Mouse (Mus musculus): Measurements from ENCODE around the gene Ccdc14. TPM values are rescaled to one million over a fixed set of nuclear protein-coding genes. Genes with fewer than 3 reads are reported as not detected.
"Not testable (repeated sequence)": the region's sequence is repeated elsewhere in the genome, so short reads cannot be mapped to it uniquely, and the experiment has no call there.

Gene Ccdc14
- total RNA-seq (2017): 11.4 and 16.5 TPM in 2 replicates

DNA sequence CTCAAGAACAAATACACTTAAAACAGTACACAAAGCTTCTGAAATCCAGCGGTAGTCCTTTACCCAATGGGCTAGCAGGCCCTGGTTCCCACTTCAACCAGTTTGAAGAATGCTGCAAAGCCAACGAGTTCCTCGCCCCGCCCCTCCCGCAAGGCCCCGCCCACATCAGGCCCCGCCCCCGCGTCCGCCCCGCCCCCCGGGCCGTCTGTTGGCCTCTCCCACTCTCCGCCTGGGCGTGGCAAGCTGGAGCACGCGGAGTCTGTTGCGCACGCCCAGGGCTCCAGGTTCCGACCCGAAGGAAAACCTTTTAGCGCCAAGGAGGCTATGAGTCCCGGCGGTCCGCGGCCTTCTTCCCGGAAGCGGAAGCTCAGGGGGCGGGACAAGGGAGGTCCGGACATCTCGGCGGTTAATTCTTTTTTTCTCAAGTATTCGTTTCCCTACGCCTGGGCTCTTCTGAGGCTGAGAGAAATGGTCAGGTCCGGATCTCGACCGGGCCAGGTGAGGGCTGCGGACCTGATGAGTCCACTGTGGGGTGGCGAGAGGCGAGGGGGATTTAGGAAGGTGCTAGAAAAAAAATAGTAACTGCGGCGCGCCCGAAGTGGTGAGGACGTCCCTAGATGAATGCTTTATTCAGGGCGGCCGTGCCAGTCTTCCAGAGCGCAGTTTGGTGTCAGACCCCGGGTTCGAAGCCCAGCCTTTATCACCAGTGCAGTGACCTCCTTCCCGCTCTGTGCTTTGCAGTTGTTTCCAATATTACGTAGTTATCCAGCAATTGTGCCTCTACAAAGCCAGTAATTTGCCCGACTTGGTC lies at the start of gene Ccdc14:
Gene Ccdc14, plus strand, starts transcription at position 283 of the 811 bp plus-strand sequence.
- peak; percentile 97 to 100 for ATAC-seq (replicated peaks in 1 of 2; ENCODE audit: insufficient read depth in 1 of 2, low FRiP score in 2 of 2, low TSS enrichment in 1 of 2, low read depth in 1 of 2, poor library complexity in 2 of 2, severe bottlenecking in 2 of 2)

DNA sequence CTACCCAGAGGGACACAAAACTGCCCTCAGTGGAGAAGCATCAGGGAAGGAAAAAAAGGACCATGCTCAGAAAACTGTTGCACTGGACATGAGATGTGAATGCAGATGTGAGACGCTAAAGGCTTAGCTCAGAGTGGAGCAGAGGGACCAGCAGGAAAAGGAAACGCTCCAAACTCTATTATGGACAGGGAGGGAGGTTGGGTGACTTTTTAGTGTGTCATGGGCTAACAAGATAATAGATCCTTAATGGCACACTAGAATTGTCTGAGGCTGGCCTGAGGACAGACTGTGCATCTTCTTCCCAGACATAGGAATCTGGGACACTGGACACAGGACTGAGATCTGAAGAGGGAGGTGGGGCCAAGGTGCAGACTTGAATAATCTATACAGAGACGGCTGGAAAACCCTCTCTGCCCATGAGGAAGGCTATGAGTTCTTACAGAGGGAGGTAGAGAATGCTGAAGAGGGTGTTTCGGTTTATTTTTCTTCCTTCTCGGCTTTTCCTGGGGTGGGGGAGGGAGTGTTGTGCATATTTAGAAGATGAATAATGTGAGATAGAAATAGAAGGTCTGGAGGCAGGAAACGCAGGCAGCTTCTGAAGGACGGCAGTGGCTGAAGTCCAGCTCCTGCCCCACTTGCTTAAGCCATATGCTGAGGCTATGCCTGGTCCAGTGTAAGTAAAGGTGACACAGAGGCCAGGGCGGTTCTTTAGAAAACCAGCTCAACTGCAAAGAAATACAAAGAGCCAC lies 46.7 kb upstream of the Ccdc14 start:
- no peak for ATAC-seq (replicated peaks in 1 of 2; ENCODE audit: insufficient read depth in 1 of 2, low FRiP score in 2 of 2, low TSS enrichment in 1 of 2, low read depth in 1 of 2, poor library complexity in 2 of 2, severe bottlenecking in 2 of 2)

DNA sequence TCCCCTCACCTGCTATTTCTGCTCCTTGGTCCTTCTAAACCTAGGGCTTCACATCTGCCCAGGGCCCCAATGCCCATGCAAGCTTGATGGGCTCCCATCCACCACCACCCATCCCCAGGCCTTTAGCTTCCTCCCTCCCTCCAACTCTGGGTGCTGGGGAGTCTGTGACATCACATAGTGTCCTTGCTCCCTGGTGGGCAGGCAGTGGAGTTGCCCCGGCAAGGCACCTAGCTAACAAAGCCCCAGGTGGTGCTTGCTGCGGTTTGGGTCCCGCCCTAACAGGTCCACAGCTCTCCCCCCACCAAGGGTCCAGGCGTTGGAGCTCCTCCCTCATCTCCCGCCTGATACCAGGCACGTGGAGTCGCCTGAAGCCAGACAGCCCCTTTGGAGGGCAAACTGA lies 40.8 kb upstream of the Ccdc14 start, which contains the start of gene Ropn1:
Gene Ropn1, plus strand, starts transcription at position 301 of the 400 bp plus-strand sequence.
- ATAC-seq (replicated peaks in 1 of 2; ENCODE audit: insufficient read depth in 1 of 2, low FRiP score in 2 of 2, low TSS enrichment in 1 of 2, low read depth in 1 of 2, poor library complexity in 2 of 2, severe bottlenecking in 2 of 2): no peak

DNA sequence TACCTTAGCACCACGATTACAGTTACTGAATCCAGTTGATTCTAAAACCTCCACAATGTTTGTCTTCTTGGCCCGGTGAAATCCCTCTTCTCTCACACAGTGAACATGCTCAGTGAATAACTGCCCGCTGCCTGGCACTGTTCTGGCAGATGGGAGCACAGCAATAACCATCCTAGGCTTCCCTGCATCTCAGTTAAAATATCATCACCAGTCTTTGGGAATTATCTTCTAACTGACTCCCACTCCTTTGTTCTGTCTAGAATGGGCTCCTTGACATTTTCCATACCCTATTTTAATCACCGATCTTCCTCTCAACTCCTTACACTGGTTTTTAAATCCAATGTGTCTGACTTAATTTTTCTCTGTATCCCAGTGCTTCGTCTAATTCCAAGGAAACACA lies 37.4 kb upstream of the Ccdc14 start:
- ATAC-seq (replicated peaks in 1 of 2; ENCODE audit: insufficient read depth in 1 of 2, low FRiP score in 2 of 2, low TSS enrichment in 1 of 2, low read depth in 1 of 2, poor library complexity in 2 of 2, severe bottlenecking in 2 of 2): no peak

DNA sequence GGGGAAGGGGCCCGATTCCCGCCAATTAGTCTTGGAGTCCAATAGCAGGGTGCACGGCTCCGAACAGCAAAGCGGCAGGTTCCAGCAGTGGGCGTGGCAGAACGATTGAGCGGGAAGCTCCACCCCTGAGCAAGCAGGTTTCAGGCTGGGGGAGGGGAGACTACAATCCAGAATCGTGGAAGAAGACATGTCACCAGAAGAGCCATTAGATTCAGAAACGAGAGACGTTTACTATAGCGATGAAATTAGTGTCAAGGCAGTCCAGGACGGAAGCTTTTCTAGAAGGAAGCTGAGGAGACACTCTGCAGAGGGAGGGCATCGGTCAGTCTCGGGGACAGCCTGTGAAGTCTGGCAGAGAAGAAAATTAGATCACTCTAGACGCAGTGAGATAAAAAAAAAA lies 32.9 kb upstream of the Ccdc14 start:
- not testable (repeated sequence) for ATAC-seq (replicated peaks in 1 of 2; ENCODE audit: insufficient read depth in 1 of 2, low FRiP score in 2 of 2, low TSS enrichment in 1 of 2, low read depth in 1 of 2, poor library complexity in 2 of 2, severe bottlenecking in 2 of 2)

DNA sequence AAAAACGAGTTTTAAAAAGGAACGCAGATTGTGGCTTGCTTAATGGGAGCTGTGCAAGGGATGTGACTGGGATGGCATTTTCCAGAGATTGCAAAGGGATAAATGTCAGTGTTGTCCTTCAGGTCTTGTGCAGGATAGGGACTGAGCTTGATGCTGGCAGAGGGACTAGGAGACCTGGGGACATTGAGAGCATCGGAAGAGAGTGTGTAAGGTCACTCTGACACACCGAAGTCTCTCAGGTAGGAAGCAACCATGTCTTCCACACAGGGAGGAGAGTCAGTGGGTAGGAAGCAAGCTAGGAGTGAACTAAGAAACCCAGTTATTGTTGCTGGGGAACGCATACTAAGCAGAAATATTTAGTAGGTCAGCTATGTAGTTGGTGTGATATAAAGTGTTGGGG lies 32.4 kb upstream of the Ccdc14 start:
- ATAC-seq (replicated peaks in 1 of 2; ENCODE audit: insufficient read depth in 1 of 2, low FRiP score in 2 of 2, low TSS enrichment in 1 of 2, low read depth in 1 of 2, poor library complexity in 2 of 2, severe bottlenecking in 2 of 2): no peak

DNA sequence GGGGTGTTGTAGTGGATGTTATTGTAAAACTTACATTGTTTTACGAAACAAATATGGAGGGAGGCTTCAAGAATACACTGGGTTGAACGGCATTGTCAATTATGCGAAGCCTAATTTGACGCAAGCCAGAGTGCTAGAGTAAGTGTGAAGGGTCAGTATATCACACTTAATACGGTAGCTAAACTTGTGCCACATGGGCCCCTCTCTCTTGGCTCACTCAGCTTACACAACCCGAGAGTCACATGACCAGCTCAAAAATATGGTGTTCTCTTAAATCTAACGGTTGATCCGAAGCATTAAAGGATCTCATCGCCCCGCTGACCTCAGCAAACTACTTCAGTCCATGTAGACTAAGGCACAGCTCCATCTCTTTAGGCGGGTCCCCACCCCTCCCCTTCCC lies 32.0 kb upstream of the Ccdc14 start:
- ATAC-seq (replicated peaks in 1 of 2; ENCODE audit: insufficient read depth in 1 of 2, low FRiP score in 2 of 2, low TSS enrichment in 1 of 2, low read depth in 1 of 2, poor library complexity in 2 of 2, severe bottlenecking in 2 of 2): no peak

DNA sequence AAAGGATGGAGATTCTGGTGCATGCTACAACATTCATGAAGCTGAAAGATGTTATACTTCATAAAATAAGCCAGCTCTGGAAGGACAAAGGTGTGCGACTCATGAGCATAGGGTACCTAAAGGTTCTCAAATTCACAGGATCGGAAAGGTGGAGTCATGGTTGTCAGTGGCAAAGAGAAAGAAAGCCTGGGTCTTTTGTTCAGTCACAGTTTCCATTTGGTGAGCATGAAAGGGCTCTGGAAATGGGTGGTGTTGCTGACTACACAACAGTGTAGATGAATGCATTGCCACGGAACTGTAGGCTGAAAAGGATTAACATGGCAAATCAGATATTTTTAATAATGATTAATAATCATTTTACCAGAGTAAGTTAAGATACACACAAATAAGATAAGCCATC lies 25.9 kb upstream of the Ccdc14 start:
- no peak for ATAC-seq (replicated peaks in 1 of 2; ENCODE audit: insufficient read depth in 1 of 2, low FRiP score in 2 of 2, low TSS enrichment in 1 of 2, low read depth in 1 of 2, poor library complexity in 2 of 2, severe bottlenecking in 2 of 2)

DNA sequence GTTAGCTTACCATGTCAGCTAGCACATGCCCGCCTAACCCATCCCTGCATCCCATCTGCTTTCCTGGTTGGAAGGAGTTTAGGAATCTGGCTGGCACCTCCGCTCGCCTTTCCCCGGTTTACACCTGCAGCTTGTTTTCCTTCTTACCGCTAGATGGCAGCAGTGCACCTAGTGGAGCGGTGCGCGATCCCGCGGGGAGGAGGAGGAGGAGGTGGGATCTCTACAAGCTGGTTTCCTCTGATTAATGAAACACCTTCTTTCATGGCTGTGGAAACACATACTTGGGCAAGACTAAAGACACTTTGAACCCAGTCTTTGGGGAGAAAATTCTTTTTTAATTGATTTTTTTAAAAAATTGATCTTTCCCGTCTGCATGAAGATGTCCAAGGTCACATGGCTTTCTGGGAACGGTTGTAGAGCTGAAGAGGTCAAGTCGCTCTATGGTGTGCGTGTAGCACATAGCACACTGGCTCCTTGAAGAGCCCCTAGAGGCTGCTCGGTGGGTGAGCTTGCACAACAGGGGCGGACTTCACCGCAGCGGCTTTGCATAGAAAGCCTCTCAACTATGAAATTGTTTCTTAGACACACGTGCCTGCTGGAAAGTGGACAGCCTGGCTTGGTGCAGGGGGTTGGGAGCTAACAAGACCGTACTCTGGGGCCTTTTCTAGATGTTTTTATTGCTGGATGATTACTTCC lies 23.2 kb upstream of the Ccdc14 start:
- ATAC-seq (replicated peaks in 1 of 2; ENCODE audit: insufficient read depth in 1 of 2, low FRiP score in 2 of 2, low TSS enrichment in 1 of 2, low read depth in 1 of 2, poor library complexity in 2 of 2, severe bottlenecking in 2 of 2): peak; percentile 83 to 96

DNA sequence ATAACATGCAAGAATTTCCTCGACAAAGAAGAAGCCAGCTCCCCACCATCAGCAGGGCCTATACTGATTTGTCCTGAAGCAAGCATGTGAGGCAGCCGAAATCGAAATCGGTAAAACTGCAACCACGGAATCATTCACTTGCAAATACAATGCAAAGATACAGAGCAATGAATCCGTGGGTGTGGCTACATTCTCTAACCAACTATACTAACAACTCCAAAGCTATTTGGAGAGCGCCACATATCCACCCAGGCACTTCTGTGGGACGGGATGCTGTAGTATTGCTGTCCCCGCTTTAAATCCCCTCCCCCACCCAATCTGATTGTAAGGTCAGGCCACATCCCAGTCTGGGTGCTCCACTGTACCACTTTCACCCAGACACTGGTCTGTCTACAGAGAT lies 22.1 kb upstream of the Ccdc14 start:
- no peak for ATAC-seq (replicated peaks in 1 of 2; ENCODE audit: insufficient read depth in 1 of 2, low FRiP score in 2 of 2, low TSS enrichment in 1 of 2, low read depth in 1 of 2, poor library complexity in 2 of 2, severe bottlenecking in 2 of 2)

DNA sequence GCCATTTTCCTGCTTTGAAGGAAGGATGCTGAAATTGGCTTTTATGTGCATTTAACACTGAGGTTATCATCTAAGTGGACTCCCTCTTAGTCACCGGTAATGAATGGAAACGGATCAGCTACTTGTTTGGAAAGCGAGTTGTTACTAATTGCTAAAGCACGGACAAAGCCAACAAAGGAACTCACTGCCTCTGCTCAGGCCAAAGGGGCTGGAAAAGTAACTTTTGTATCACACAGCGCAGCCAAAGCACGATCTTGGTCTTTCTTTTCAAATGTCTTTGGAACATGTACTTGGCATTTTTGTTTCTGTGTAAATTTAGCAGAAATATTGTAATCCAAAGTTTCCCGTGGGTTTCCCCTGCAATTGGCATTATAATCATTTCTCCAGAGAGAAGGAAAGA lies 18.4 kb upstream of the Ccdc14 start:
- ATAC-seq (replicated peaks in 1 of 2; ENCODE audit: insufficient read depth in 1 of 2, low FRiP score in 2 of 2, low TSS enrichment in 1 of 2, low read depth in 1 of 2, poor library complexity in 2 of 2, severe bottlenecking in 2 of 2): no peak

DNA sequence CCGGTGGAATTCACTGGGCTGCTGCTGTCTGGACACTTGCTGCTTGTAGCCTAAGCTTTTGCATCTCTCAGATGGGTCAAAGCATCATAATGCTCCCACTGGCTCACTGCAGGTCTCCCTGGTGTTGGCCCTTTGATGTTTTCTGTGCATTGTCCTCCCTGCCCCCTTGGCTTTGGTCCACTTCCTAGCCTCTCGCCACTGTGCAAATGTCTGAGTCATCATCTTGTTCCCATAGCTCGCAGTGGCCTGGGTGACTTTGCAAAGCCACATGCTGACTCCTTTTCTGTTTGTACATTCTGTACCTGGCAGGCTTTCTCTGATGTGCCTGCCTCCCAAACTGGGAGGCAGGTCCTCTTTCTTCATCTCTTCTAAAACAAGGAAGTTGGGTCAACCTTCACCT lies 17.6 kb upstream of the Ccdc14 start:
- ATAC-seq (replicated peaks in 1 of 2; ENCODE audit: insufficient read depth in 1 of 2, low FRiP score in 2 of 2, low TSS enrichment in 1 of 2, low read depth in 1 of 2, poor library complexity in 2 of 2, severe bottlenecking in 2 of 2): peak in 1 of 2 experiments; percentile 51; a peak in 1 of 4 replicates

DNA sequence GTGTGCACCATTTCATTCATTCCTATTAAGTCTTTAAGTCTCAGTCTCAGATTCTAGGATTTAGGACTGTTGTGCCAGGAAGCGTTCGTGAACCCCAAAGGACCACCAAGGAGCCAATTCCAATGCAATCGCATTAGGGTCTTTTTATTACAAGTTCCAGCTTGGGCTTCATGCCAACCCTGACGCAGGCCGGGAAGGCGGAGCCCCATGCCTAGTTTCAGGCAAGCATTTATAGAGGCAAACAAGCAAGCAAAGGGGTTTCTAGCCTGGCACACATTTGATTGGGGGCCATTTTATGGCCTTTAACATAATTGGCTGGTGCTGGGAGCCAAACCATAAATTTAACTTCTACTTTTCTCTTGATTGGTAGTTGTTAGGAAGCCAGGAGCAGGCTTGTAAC lies 16.1 kb upstream of the Ccdc14 start:
- no peak for ATAC-seq (replicated peaks in 1 of 2; ENCODE audit: insufficient read depth in 1 of 2, low FRiP score in 2 of 2, low TSS enrichment in 1 of 2, low read depth in 1 of 2, poor library complexity in 2 of 2, severe bottlenecking in 2 of 2)

DNA sequence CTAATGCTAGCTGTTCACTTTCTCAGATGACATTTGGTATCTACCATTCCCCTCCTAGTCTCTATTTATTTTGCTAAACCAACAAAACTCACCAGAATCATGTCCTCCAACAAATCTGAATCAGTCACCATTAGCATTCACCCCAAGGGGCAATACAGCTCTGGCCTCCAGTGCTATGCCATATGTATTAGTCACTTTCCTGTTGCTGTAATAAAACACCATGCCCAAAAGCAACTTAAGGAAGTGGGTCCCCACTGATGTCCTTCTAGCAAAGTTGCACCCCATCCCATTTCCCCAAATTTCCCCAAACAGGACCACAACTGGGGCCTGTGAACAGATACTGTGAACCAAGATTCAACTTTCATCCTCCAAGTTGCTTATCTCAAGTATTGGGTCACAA lies 8.6 kb upstream of the Ccdc14 start:
- no peak for ATAC-seq (replicated peaks in 1 of 2; ENCODE audit: insufficient read depth in 1 of 2, low FRiP score in 2 of 2, low TSS enrichment in 1 of 2, low read depth in 1 of 2, poor library complexity in 2 of 2, severe bottlenecking in 2 of 2)

DNA sequence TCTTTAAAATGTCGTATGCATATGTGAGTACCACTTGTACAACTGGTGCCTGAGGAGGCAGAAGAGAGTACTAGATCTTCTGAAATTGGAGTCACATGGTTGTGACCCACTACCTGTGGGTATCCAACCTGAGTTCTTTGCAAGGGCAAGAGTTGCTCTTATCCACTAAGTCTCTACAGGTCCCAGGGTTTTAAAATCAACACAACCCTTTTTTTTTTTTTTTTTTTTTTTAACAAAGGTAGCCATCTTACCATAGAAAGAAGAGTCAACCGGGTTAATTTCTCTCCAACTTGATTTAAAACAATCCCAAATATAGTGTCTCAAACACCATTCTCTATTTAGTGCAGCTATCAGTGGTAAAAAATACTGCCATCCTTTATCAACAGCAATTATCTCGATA lies 537 bp upstream of the Ccdc14 start:
- no peak for ATAC-seq (replicated peaks in 1 of 2; ENCODE audit: insufficient read depth in 1 of 2, low FRiP score in 2 of 2, low TSS enrichment in 1 of 2, low read depth in 1 of 2, poor library complexity in 2 of 2, severe bottlenecking in 2 of 2)

DNA sequence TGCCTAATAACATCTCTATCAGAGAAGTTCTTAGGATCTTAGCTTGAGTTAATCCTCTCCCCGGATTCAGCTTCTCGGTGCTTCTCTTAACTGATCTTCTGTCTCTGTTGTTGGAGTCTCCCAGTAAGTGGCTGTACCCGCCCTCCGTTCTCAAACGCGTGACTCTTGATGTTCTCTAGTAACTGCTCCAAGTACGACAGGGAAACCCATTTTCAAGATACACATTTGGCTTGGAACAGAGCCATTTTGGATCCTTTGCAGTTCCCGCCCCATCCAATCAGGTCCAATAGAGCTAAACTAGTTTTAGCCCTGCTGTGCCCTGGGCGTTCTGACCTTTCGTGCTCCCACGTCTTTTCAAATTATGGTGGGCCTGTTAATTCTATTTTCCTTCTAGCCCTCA lies 740 bp downstream of the Ccdc14 start:
- no peak for ATAC-seq (replicated peaks in 1 of 2; ENCODE audit: insufficient read depth in 1 of 2, low FRiP score in 2 of 2, low TSS enrichment in 1 of 2, low read depth in 1 of 2, poor library complexity in 2 of 2, severe bottlenecking in 2 of 2)

DNA sequence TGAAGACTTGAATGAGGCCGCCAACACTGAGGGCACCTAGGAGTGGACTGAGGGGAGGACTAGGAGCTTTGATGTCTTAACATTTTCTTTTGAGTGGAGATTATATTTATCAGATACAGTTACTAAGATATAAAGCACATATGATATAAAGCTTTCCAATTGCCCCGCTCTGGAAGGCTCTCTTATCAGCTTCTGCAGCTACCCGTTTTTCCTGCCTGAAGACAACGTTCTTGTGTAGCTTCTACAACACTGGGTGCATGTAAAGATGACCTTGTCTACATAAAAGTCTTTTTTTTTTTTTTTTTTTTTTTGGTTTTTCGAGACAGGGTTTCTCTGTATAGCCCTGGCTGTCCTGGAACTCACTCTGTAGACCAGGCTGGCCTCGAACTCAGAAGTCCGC lies 4.1 kb downstream of the Ccdc14 start:
- ATAC-seq (replicated peaks in 1 of 2; ENCODE audit: insufficient read depth in 1 of 2, low FRiP score in 2 of 2, low TSS enrichment in 1 of 2, low read depth in 1 of 2, poor library complexity in 2 of 2, severe bottlenecking in 2 of 2): no peak

DNA sequence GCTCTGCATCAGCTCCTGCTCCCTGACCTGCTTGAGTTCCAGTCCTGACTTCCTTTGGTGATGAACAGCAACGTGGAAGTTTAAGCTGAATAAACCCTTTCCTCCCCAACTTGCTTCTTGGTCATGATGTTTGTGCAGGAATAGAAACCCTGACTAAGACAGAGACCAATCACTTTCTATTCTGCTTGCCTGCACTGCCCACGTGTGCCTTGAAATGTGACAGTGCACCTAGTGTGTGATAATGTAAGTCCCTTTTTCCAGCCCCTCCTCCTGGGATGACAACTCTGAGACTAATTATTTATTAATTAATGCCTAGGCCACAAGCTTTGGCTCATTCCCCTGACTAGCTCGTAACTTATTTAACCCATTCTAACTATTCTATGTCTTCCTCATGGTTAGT lies 8.3 kb downstream of the Ccdc14 start:
- not testable (repeated sequence) for ATAC-seq (replicated peaks in 1 of 2; ENCODE audit: insufficient read depth in 1 of 2, low FRiP score in 2 of 2, low TSS enrichment in 1 of 2, low read depth in 1 of 2, poor library complexity in 2 of 2, severe bottlenecking in 2 of 2)
